Mouse (Mus musculus) c-Kit-negative CD71-positive TER-119-positive erythroid progenitor cells, embryonic 14.5 days (primary cell): ENCODE results near the gene Gpt2.

ENCODE experiments used
- DNase-seq: peaks from one replicate; pipeline ENCODE4 v3.0.0-alpha.2; 2013; ENCODE audit warnings: low read depth, low spot score

The Gpt2 gene

GRCm38 (mm10) chr8:85487906-85488620, 4.3 kb upstream of the Gpt2 start:
- no peak for DNase-seq

- no peak for DNase-seq
Measured at GRCm38 (mm10) chr8:85488631-85489030, 3.7 kb upstream of the Gpt2 start.

- DNase-seq, result no peak
Measured at GRCm38 (mm10) chr8:85489546-85489945, 2.8 kb upstream of the Gpt2 start.

- no peak for DNase-seq
Measured at GRCm38 (mm10) chr8:85492940-85493931, 860 bp downstream of the Gpt2 start.

- no peak for DNase-seq
Measured at GRCm38 (mm10) chr8:85496125-85496524, 3.7 kb downstream of the Gpt2 start.

GRCm38 (mm10) chr8:85496778-85497177, 4.4 kb downstream of the Gpt2 start:
- no peak for DNase-seq

GRCm38 (mm10) chr8:85498577-85498976, 6.2 kb downstream of the Gpt2 start:
- DNase-seq, result no peak

- DNase-seq, result no peak
Measured at GRCm38 (mm10) chr8:85500460-85500859, 8.1 kb downstream of the Gpt2 start.

GRCm38 (mm10) chr8:85500955-85501685, 8.7 kb downstream of the Gpt2 start:
- no peak for DNase-seq

- DNase-seq, result no peak
Measured at GRCm38 (mm10) chr8:85502381-85502780, 10.0 kb downstream of the Gpt2 start.

GRCm38 (mm10) chr8:85503065-85503464, 10.7 kb downstream of the Gpt2 start:
- no peak for DNase-seq

GRCm38 (mm10) chr8:85504704-85505103, 12.3 kb downstream of the Gpt2 start:
- no peak for DNase-seq

- DNase-seq, result no peak
Measured at GRCm38 (mm10) chr8:85506620-85507019, 14.2 kb downstream of the Gpt2 start.

GRCm38 (mm10) chr8:85508661-85509060, 16.3 kb downstream of the Gpt2 start:
- DNase-seq, result no peak

- DNase-seq, result no peak
Measured at GRCm38 (mm10) chr8:85512234-85512633, 19.9 kb downstream of the Gpt2 start.

GRCm38 (mm10) chr8:85513283-85513682, 20.9 kb downstream of the Gpt2 start:
- no peak for DNase-seq

- no peak for DNase-seq
Measured at GRCm38 (mm10) chr8:85515391-85515790, 23.0 kb downstream of the Gpt2 start.

- DNase-seq, result no peak
Measured at GRCm38 (mm10) chr8:85517336-85517735, 25.0 kb downstream of the Gpt2 start.

GRCm38 (mm10) chr8:85517956-85518355, 25.6 kb downstream of the Gpt2 start:
- DNase-seq, result no peak

- no peak for DNase-seq
Measured at GRCm38 (mm10) chr8:85520586-85520985, 28.2 kb downstream of the Gpt2 start.

- no peak for DNase-seq
Measured at GRCm38 (mm10) chr8:85521332-85521731, 29.0 kb downstream of the Gpt2 start.

GRCm38 (mm10) chr8:85524086-85524485, 31.7 kb downstream of the Gpt2 start:
- DNase-seq, result no peak
